Mouse (Mus musculus): ENCODE data around the gene Syndig1l. TPM values are rescaled to one million over a fixed set of nuclear protein-coding genes. Genes with fewer than 3 reads are reported as not detected.

Syndig1l gene
- polyA plus RNA-seq, 1 experiment = 0.47 TPM

DNA sequence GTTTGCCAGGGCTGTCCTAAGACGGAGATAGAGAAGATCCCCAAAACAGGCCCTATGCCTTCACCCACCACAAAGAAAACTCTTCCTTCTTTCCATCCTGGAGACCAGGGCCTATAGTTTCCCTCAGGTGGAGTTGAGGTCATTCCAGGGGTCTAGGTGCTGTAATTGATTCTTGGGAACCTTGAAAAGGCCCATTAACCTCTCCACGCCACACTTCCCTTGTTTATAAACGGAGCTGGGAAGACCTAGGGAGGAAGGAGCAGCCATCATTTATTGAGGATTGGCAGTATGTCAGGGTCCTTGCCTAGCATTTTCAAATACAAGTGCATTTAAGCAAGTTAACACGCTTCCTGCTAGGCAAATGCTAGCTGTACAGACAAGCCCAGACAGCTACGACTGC, 28.8 kb upstream of the Syndig1l start:
- Histone ChIP-seq H3K36me3 (ENCODE audit: control insufficient read depth, insufficient read depth, low read length) (no peaks in the 10 kb centered on the region), H3K27ac (ENCODE audit: control insufficient read depth, insufficient read depth, low read length) (no peak overlapping the region), H3K4me3 (ENCODE audit: control insufficient read depth, insufficient read depth, low read length) (no peak overlapping the region), H3K27me3 (ENCODE audit: control insufficient read depth, insufficient read depth, low read length) (no peaks in the 10 kb centered on the region), H3K4me1 (replicated peaks; ENCODE audit: control insufficient read depth, insufficient read depth, low read length) (no peaks in the 10 kb centered on the region)
- TF ChIP-seq POLR2A (IDR thresholded peaks at IDR 0.05; ENCODE audit: control insufficient read depth, extremely low read depth, insufficient read depth, low read length, poor library complexity) = no peak
- no peak for TF ChIP-seq CTCF (IDR thresholded peaks at IDR 0.05; ENCODE audit: borderline replicate concordance, control insufficient read depth, extremely low read depth, insufficient read depth, low read length, poor library complexity)
- DNase-seq = no peak
- 93% methylated on average over 5 of the region's 5 CpGs for WGBS

DNA sequence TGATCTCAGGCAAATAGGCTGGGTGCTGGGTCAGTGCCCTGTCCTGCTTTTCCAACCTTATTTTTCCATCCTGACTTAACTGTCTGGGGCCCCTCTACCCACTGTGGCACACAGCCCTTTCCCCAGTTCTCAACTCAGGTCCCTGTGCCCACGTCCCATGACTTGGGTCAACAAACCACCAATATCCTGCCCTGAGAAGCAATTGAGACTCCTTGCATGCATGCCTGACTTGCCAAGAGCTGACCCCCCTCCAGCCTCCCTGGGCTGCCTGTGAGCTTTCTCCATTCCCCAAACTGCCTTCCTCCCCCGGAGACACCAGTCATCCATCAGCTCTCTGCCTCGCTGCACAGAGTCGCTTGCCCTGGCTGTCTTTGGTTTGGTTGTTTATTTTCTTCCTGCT, 28.4 kb upstream of the Syndig1l start:
- 77% methylated on average over 4 of the region's 4 CpGs for WGBS
- TF ChIP-seq CTCF (IDR thresholded peaks at IDR 0.05; ENCODE audit: borderline replicate concordance, control insufficient read depth, extremely low read depth, insufficient read depth, low read length, poor library complexity) (no peak), POLR2A (IDR thresholded peaks at IDR 0.05; ENCODE audit: control insufficient read depth, extremely low read depth, insufficient read depth, low read length, poor library complexity) (no peak)

DNA sequence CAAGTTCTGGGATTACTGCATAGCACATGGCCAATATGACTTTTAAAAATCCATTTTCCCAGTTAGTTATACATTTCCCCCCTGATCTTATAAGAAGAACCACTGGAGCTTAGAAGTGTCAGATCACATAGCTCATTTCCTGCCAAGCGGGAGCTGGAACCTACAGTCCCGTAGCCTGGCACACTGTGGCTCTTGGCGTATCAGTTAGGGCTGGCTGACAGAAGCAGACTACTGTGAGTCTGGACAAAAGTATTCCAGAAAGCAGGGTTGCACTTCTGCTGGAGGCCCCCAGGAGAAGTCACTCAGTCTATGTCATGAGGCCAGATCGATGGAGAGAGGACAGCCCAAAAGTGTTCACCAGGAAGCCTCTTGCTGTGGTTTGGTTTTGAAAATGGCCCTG, 27.8 kb upstream of the Syndig1l start:
- DNase-seq = no peak
- Histone ChIP-seq H3K4me3 (ENCODE audit: control insufficient read depth, insufficient read depth, low read length) (no peak overlapping the region), H3K4me1 (replicated peaks; ENCODE audit: control insufficient read depth, insufficient read depth, low read length) (no peaks in the 10 kb centered on the region), H3K27me3 (ENCODE audit: control insufficient read depth, insufficient read depth, low read length) (no peaks in the 10 kb centered on the region), H3K27ac (ENCODE audit: control insufficient read depth, insufficient read depth, low read length) (no peak overlapping the region), H3K36me3 (ENCODE audit: control insufficient read depth, insufficient read depth, low read length) (no peaks in the 10 kb centered on the region)
- no peak for TF ChIP-seq CTCF (IDR thresholded peaks at IDR 0.05; ENCODE audit: borderline replicate concordance, control insufficient read depth, extremely low read depth, insufficient read depth, low read length, poor library complexity)
- no peak for TF ChIP-seq POLR2A (IDR thresholded peaks at IDR 0.05; ENCODE audit: control insufficient read depth, extremely low read depth, insufficient read depth, low read length, poor library complexity)
- WGBS = 70% methylated on average over 4 of the region's 4 CpGs

More for the DNA sequence above, 28.4 kb upstream of the Syndig1l start:
- Histone ChIP-seq H3K36me3 (ENCODE audit: control insufficient read depth, insufficient read depth, low read length) (no peaks in the 10 kb centered on the region), H3K27ac (ENCODE audit: control insufficient read depth, insufficient read depth, low read length) (no peak overlapping the region), H3K4me3 (ENCODE audit: control insufficient read depth, insufficient read depth, low read length) (no peak overlapping the region), H3K27me3 (ENCODE audit: control insufficient read depth, insufficient read depth, low read length) (no peaks in the 10 kb centered on the region), H3K4me1 (replicated peaks; ENCODE audit: control insufficient read depth, insufficient read depth, low read length) (no peaks in the 10 kb centered on the region)
- DNase-seq = no peak

DNA sequence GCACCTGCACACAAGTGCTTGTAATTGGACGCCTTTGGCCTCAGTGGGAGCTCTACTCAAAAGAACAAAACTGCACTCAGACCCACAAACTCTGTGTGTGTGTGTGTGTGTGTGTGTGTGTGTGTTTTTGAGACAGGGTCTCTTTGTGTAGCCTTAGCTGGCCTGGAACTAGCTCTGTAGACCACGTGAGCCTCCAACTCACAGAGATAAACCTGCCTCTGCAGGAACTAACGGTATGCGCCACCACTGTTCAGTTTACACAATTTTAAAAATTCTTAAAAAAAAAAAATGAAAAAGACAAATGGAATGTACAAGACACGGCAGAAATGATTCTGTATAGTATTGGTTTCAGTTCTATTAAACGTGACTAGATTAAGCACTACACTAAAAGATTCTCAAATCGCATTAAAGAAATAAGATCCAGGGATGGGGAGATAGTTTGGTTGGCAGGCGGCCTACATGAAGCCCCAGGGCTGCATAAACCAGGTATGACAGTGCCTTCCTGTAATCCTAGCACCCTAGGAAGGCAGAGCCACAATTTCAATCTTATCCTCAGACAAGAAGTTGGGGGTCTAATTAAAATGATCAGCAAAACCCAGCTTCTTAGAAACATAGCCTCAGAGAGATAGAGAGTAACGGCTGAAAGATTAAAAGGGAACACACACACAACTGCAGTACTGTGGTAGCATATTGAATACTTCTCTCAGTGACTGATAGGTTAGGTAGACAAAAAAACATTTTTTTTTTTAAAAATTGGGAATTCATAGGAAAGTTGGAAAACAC, 20.0 kb upstream of the Syndig1l start:
- no peak overlapping the region for H3K27ac ChIP-seq (ENCODE audit: control insufficient read depth, insufficient read depth, low read length)
- no peak for DNase-seq
- no peak overlapping the region for H3K4me3 ChIP-seq (ENCODE audit: control insufficient read depth, insufficient read depth, low read length)
- TF ChIP-seq CTCF (IDR thresholded peaks at IDR 0.05; ENCODE audit: borderline replicate concordance, control insufficient read depth, extremely low read depth, insufficient read depth, low read length, poor library complexity) (no peak), POLR2A (IDR thresholded peaks at IDR 0.05; ENCODE audit: control insufficient read depth, extremely low read depth, insufficient read depth, low read length, poor library complexity) (no peak)
- H3K4me1 ChIP-seq (replicated peaks; ENCODE audit: control insufficient read depth, insufficient read depth, low read length) = no peaks in the 10 kb centered on the region
- no peaks in the 10 kb centered on the region for H3K36me3 ChIP-seq (ENCODE audit: control insufficient read depth, insufficient read depth, low read length)
- WGBS = 91% methylated on average over 9 of the region's 9 CpGs
- H3K27me3 ChIP-seq (ENCODE audit: control insufficient read depth, insufficient read depth, low read length) = no peaks in the 10 kb centered on the region

DNA sequence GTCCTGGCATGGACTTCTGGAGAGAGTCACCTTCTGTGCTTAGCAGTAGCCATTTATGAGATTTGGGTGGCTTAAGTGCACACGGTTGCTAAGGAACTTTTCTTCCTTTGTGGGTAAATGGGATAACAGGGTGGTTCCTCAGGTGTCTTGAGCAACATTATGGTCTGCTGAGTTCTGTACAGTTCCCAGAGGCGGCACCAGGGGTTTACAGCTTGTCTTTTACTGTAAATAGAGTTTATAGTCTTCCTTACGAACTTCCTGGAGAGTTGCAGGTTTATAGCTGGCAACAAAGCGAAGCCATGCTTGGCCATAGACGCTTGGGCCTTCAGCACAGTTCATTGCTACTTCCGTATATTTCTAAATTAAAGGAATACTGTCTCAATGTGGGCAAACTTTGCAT, 15.9 kb upstream of the Syndig1l start:
- H3K36me3 ChIP-seq (ENCODE audit: control insufficient read depth, insufficient read depth, low read length) = no peaks in the 10 kb centered on the region
- no peaks in the 10 kb centered on the region for H3K4me1 ChIP-seq (replicated peaks; ENCODE audit: control insufficient read depth, insufficient read depth, low read length)
- no peak for DNase-seq
- H3K27me3 ChIP-seq (ENCODE audit: control insufficient read depth, insufficient read depth, low read length) = no peaks in the 10 kb centered on the region
- H3K27ac ChIP-seq (ENCODE audit: control insufficient read depth, insufficient read depth, low read length) = no peak overlapping the region
- H3K4me3 ChIP-seq (ENCODE audit: control insufficient read depth, insufficient read depth, low read length) = no peak overlapping the region
- WGBS = 89% methylated on average over 6 of the region's 6 CpGs
- no peak for TF ChIP-seq CTCF (IDR thresholded peaks at IDR 0.05; ENCODE audit: borderline replicate concordance, control insufficient read depth, extremely low read depth, insufficient read depth, low read length, poor library complexity)
- no peak for TF ChIP-seq POLR2A (IDR thresholded peaks at IDR 0.05; ENCODE audit: control insufficient read depth, extremely low read depth, insufficient read depth, low read length, poor library complexity)

DNA sequence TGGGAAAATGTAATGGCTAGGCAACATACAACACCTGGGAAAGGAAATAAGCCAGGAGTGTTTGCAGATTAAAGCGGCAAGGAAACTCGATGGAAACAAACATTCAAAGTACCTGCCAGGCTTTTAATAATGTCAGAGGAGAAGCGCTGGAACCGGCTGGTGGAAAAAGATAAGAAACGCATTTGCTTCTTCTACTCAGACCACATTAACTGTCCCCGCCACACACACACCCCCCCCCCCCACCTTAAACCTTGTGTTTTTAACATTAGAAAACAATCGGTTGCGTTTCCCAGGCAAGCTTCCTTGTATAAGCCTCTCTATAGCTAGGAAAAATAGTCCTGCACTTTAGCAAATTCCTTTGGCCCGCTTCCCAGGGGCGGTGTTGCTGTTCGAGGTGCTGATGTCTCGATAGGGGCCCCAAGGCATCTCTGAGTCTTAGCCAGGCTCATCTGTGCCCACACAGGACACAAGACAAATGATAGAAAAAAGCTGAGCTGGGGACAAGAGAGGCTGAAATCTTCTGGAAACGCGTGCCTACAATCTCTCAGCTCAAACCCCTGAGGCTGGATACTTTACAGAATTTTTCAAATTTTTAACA, 11.3 kb upstream of the Syndig1l start:
- TF ChIP-seq CTCF (IDR thresholded peaks at IDR 0.05; ENCODE audit: borderline replicate concordance, control insufficient read depth, extremely low read depth, insufficient read depth, low read length, poor library complexity) = no peak
- TF ChIP-seq POLR2A (IDR thresholded peaks at IDR 0.05; ENCODE audit: control insufficient read depth, extremely low read depth, insufficient read depth, low read length, poor library complexity) = no peak
- 25% methylated on average over 14 of the region's 14 CpGs for WGBS

More for the DNA sequence above, 11.3 kb upstream of the Syndig1l start:
- Histone ChIP-seq H3K4me3 (ENCODE audit: control insufficient read depth, insufficient read depth, low read length) (no peak overlapping the region), H3K27me3 (ENCODE audit: control insufficient read depth, insufficient read depth, low read length) (no peaks in the 10 kb centered on the region), H3K27ac (ENCODE audit: control insufficient read depth, insufficient read depth, low read length) (no peak overlapping the region), H3K36me3 (ENCODE audit: control insufficient read depth, insufficient read depth, low read length) (no peaks in the 10 kb centered on the region), H3K4me1 (replicated peaks; ENCODE audit: control insufficient read depth, insufficient read depth, low read length) (peaks cover 6% of the 10 kb centered on the region; the same call in 1 of the 2 replicates)
- no peak for DNase-seq

All from thymus, adult 2 months (tissue).